Mouse (Mus musculus) mature B cell (primary cell): ENCODE data around the gene Prkcz.

Experiments used
- in situ Hi-C: fragments of 300-500 bp; cut with MboI; formaldehyde crosslinking; loops from 2 replicates; pipeline ENCODE4 v1.14.3; 2019

Gene Prkcz

DNA sequence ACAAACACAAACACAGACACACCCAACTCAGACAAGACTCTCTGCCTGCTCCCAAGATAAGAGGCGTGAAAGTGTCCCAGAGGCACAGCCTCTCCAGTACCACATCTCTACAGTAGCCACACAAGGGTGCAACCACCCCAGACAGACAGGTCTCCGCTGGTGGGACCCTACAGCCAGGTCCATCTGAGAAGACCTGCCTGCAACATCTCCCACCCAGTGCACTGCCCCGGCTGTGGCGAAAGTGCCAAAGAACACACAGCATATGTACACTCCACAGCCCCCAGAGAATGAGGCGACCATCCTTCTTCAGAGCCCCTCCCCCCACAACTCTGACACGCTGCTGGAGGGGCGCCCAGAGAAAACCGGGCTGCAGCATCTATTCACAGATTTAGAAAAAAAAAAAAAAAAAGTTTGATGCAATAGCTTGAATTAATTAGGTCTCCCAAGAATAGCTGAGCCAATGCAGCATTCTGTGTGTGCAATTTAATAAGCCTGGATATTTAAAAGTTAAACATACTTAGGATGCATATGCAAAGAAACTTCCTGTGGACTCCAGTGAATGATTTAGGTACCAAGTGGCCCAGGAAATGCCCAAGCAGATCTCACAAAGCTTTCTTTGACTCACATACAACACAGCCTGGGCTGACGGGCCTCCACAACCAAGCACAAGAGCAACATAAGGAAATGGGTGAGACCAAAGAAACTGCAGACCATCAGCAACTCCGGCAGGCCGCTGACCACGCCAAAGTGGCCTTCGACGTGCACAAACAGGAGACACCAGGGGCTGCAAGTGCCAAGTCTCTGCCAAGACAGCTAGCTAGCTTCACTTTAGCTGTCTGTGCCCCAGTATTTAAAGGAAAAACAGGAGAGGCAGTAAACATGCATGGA is 140.7 kb downstream of the Prkcz start:
- in situ Hi-C loops = no loop called here

GRCm38 (mm10) chr4:155219271-155220212 is 141.6 kb downstream of the Prkcz start:
- in situ Hi-C loops = no loop called here

- in situ Hi-C loops = no loop called here
These were observed 142.9 kb downstream of the Prkcz start for GRCm38 (mm10) chr4:155218104-155218732.

- in situ Hi-C loops = no loop called here
These were observed 143.7 kb downstream of the Prkcz start for GRCm38 (mm10) chr4:155217241-155218103.

GRCm38 (mm10) chr4:155215773-155216630 is 145.2 kb downstream of the Prkcz start:
- in situ Hi-C loops = no loop called here

GRCm38 (mm10) chr4:155215203-155215602 is 146.0 kb downstream of the Prkcz start:
- in situ Hi-C loops = no loop called here

GRCm38 (mm10) chr4:155214793-155215192 is 146.4 kb downstream of the Prkcz start:
- in situ Hi-C loops = no loop called here

GRCm38 (mm10) chr4:155214188-155214587 is 147.0 kb downstream of the Prkcz start:
- in situ Hi-C loops = no loop called here

GRCm38 (mm10) chr4:155213752-155214054 is 147.5 kb downstream of the Prkcz start:
- in situ Hi-C loops = no loop called here

GRCm38 (mm10) chr4:155213052-155213751 is 148.0 kb downstream of the Prkcz start:
- in situ Hi-C loops = no loop called here
